Mouse (Mus musculus): Measurements from ENCODE around the gene Iscu.

DNA sequence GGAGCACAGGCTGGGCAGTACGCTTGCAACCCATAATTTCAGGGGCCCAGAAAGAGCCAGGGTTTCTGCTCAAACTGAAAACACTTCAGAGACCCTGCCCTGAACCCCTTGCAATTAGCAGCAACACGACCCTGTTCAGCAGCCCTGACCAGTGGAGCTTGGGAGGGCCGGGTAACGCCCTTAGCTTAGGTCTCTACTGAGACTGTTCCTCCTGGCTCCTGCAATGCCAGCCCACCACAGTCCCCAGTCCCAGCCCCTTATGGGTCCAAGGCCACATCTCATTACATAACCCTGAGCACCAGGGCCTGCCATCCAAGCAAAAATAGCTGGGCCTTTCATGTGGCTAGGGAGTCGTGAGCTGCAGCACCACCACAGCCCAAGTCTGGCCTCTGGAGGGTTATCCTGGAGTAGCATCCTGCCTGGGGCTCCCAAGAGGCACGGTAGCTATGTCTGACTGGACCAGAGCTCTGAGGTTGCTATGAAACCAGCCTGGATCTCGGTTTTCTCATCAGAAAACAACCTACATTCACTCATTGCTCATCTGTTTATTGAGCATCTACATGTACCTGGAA, 31.9 kb downstream of the Iscu start:
- peak; percentile 33; the same call in 1 of the 2 replicates for TF ChIP-seq CTCF (IDR thresholded peaks at IDR 0.05; ENCODE audit: low read depth)
- TF ChIP-seq EP300 (IDR thresholded peaks at IDR 0.05; ENCODE audit: low read depth), result no peak

All from liver, postnatal 0 days (tissue).